Mouse (Mus musculus): ENCODE data around the gene Fam111a. TPM values are rescaled to one million over a fixed set of nuclear protein-coding genes. Genes with fewer than 3 reads are reported as not detected.

The Fam111a gene
- total and polyA plus RNA-seq, 3 experiments = 0.18 to 4.4 (median 3.8) TPM

DNA sequence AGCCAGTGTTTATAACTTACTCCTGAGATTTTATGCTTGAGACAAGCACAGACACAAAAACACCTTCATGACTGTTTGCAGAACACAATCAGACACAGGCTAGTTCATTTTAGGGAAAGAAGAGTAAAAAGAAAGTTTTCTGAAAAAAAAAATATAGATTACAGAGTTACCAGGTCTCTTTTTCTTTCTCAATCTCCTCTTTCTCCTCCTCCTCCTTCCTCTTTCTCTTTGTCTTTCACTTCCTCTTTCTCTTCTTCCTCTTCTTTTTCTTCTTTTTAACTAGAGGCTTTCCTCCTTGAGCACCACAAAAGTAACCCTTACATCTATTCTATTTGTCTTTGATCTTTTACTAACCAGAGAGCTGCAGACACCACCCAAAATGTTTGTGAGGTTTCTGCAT, 18.7 kb downstream of the Fam111a start:
- DNase-seq = no peak

DNA sequence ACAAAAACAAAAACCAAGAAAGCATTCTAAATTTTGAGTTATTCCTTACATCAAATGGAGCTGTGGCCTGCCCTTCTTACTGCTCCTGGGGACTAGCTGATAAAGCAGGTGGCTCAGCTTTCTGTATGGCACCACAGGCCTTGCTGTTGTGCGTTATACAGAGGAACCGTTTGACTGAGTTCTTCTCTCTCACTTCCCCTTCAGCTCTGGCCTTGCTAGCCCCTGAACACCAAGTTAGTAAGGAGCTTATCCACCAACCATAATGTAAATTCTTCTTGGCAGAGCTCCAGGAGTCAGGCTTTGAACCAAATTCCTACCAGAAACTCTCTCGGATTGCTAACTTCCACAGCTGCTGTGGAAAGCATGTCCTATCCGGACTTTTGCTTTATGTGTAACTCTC, 21.5 kb downstream of the Fam111a start:
- no peak for DNase-seq

DNA sequence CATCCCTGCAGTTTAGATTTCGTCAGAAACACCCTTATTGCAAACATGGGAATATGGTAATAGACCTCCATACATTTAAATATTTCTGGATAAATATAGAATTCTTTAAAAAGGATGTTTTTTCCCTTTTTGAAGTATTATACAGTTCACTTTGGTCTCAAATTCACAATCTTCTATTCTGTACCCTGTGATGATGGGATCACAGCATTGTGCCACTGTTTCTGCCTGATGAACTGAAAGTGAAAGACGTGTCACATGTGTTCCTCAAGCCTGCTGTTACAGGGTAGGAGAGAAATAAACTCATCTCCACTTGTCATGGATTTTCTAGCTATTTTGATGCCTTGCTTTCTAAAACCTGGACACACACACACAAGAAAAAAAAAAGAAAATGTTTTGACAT, 25.3 kb downstream of the Fam111a start:
- no peak for DNase-seq

DNA sequence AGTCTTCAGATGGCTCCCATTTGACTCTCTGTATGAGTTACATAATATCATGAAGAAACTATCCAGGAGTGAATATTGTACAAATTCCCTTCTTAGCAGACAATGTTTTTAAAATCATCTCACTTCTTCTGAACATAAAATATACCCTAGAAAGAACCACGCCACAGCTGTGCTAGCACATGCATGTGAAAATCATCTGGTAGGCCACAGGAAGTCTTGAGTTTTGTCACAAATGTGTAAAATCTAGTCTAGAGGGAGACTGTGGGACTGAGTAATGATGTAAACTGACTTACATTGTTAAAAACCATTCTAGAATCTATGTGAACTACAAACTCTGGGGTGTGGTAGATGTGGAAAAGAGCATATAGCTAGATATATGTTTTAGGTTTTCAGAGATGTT, 26.1 kb downstream of the Fam111a start:
- DNase-seq = no peak

DNA sequence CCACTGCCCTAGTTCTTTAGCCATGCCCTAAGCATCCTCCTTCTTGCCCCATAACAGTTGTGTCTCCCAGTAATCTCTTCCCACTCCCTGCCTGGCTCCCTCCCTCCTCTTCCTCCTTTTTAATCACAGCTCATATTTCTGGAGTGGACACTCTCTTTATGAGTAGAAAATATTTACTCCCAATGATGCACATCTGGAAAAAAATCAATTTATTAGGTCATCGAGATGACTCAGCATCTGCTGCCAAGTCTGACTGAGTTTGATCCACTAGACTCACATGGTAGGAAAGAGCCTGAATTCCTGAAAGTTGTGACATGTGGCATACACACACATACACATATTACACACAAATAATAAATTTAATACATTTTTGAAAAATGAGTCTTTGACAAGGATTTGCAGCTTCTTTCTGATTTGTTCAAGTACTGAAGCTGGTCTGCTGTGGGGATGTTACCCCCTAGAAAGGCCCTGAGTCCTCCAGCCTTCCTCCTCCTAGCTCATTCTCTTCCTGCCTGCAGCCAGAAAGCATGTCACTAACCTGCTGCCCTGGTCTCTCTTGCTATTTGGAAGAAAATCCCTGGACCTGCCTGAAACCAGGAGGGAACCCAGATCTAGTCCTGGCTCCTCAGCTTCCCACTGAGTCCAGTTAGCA, 27.2 kb downstream of the Fam111a start:
- no peak for DNase-seq

DNA sequence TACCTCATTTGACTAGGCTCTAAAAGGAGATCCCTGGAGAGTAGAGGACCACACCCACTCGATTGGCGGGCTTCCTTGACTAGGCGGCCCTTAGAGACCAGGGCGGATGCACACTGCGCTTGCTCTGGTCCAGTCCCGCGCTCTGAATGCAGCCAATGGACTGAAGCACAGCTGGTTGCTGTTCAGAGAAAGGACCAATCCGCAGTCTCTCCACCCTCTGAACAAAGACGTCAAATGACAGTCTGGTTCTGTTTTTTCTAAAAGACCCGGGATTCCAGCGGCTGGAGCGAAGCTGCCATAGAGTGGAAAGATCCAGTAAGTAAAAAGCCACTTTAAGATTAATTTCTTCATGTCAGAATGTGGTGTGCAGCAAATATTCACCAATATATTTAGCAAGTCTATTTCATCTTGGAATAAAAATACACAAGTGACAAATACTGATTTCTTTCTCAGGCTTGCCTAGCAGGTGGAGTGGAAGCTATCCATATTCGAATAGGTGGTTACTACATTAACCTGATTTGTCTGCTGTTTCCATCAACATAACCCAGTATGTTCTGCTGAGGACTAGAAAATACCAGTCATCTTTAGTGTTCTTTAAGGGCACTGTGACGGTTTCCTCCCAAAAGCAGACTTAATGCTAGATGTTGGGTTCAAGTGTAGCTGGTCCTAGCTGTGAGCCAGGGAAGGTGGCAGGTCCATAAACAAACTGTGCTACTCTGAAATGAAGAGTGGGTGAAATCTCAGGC, 27.9 kb downstream of the Fam111a start:
- peak; percentile 87 for DNase-seq

DNA sequence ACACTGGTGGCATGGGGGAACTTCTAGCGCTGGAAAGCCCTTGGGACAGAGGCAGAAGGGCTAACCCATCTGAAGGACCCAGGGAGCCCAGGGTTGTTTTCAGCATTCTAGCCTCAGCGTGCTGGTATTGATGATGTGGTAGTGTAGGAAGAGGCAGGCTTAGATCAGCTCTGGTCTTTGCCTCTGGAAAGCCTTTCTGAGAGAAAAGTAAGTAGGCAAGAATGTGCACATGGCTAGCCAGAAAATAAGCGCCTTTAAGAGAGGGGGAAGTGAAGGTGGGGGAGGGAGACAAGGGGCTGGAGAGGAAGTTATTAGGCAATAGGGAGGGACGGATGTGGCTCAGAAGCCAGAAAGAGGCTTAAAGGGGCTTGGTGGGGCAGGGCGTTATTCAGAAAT, 28.5 kb downstream of the Fam111a start:
- peak; percentile 30 for DNase-seq

DNA sequence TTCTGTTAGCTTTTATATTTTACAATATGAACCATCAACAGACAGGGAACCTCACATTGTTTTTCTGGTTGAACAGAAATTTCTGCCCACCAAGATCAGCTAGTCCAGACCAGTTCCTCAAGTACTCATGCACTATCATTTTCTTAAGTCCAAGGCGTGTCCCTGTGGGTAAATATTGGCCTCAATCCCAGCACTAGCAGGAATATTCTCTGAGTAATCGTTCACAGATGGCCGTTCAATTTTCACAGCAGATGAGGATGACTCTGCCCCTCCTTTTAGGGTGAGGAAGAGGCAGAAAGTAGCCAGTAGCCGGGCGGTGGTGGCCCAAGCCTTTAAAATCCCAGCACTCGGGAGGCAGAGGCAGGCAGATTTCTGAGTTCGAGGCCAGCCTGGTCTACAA, 29.6 kb downstream of the Fam111a start:
- DNase-seq = no peak

DNA sequence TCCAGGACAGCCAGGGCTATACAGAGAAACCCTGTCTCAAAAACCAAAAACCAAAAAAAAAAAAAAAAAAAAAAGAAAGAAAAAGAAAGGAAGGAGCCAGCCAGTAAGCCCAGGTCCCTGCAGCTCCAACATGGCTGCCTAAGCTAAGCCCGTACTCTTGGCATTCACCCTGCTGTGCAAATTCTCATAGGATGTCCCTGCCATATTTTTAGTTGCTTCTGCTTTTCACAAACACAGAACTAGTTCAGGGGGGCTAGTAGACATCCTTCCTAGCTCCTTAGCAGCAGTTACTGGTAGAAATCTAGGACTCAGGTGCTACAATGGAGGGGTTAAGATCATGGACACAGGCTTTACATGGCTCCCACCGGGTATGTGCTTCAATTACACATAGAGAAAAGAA, 30.0 kb downstream of the Fam111a start:
- no peak for DNase-seq

DNA sequence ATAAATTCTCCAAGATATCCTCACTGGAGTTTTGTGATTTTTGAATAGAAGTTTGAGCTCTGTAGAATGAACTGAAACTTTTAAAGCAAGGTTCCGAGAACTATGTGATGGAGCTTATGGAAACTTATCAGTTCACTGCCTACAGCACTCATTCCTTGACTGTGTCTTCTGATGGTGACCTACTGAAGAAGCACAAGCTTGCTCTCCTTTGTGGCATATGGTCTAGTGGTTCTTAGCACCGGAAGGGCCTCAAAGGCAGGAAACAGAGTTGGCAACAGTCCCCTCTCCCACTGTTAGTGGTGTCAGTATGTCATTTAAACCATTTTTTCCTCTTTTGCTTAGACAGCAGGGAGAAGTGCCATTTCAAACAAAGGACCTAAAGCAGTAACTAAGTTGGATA, 31.1 kb downstream of the Fam111a start:
- no peak for DNase-seq

DNA sequence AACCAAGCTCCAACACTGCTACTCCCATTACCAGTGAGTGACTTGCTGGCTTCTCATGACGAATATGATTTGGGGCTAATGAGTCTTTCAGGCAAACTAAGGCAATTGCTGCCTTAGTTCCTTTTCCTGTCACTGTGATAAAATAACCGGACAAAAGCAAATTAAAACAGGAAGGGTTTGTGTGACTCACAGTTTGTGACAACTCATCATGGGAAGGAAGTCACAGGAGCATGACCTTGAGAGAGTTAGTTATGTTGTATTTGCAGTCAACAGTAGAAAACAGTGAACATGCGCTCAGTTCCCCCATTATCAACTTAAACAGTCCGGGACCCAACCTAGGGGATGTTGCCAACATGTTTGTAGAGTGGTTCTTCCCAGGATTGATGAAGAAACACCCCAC, 39.8 kb downstream of the Fam111a start:
- DNase-seq = peak; percentile 37

DNA sequence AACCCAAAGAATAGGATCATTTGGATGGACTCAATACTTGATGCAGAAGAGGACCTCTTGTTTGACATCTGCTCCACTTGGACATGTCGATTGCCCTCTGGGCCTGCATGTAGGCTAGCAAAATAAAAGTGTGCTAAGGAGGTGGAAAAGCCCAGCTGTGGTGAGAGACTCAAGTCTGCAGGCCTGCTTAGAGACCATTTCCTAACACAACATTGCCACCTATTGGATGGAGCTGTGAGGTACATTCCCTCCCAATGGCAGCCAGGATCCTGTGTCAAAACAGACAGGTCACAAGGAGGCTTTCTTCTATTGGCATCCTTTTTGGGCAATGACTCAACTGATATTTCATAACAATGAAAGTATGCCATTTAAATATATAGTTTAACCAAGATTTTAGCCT, 46.4 kb downstream of the Fam111a start:
- peak; percentile 69 for DNase-seq

DNA sequence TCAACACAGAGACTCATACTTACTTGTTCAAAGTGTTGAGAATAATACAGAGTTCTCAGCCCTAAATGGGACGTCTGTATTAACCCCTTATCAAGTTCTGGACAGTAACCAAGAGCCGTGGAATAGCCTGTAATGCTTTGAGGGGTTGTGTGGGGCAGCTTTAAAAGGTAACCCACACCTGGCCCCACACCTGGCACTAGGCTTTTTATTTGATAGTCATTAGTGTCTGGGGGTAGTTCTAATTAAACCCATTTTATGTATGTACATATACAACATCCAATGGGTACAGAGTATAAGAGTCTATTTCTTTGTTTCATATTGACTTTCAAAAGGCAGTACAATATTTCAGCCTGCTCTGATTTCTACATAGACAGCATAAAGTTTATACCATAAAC, 49.6 kb downstream of the Fam111a start:
- DNase-seq = no peak

DNA sequence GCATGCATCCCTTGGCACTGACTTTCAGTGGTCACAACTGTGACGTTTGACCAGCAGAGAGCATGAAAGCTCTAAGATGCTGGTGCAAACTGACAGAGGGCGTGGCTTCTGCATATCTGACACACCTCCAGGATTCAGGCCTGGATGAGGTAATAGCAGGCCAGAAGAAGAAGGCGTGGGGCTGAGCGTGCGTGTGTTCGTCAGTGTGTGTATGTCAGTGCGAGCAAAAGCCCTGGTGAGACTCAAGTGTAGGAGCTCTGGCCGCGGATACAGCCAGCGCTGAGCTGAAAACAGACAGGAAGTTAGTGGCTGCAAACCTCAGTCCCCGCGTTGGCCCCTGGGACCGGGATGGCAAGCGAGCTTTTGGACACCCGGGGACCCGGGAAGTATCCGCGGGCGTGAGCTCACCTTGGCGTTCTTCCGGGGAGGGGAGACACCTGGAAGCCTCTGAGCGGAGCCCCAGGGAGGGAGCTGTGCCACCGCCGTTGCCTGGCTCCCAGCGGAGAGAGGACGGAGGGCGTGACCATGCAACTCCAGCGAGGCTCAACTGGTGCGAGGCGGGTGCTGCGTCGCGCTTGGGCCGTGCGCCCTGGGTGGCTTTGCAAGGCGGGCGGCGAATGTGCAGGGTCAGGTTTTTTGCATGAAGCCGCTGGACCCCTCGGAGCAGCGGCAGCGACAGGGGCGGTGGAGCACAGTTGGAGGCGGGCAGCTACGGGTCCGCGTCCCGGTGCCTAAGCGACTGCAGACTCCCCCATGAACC, 50.2 kb downstream of the Fam111a start:
- peak; percentile 73 for DNase-seq

DNA sequence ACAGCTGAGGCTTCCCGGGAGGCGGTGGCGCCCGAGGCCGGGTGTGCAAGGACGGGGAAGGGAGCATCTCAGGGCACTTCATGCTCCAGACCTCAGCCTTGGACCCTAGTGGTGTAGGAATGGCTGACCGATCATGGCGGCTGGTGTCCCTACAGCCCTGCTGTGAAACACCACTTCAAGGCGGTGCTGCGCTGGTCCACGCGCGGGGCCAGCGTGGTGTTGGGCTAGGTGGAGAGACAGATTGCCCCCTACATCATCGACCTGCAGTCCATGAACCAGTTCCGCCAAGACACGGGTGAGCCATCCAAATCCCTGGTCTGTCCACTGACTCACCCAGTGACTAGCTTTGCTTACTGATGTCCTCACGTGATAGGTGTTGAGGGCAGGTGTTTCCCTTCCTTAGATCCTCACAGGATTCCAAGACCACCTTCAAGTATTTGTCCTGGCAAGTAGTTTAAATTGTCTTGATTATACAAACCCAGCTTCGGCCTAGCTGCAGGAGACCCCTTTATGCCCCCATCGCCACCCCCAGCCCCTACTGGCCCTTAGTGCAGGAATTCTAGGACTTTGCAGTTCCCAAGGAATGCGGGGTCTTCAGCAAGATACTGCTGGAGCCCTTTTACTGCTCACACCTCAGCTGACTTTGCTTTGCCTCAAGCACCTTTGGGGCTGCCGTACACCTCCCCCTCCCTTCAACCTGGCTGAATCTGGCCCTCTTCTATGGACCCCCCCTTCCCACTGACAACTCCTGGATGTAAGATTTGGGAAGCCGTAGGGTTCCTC, 50.9 kb downstream of the Fam111a start:
- no peak for DNase-seq

DNA sequence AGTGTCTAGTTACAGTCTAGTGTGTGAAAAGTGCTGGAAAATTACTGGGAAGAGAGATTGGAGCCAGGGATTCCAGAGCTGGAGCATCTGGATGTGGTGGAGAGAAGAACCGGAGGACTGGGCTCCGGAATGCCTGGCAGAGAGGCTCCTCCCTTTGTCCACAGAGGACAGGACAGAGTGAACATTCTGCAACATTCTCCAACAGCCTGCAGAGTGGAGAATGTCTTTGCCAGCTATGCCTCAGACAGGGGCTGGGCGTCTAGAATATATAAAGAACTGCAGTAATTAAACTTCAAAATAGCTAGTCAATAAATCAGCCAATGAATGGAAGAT, 51.5 kb downstream of the Fam111a start:
- DNase-seq = no peak

DNA sequence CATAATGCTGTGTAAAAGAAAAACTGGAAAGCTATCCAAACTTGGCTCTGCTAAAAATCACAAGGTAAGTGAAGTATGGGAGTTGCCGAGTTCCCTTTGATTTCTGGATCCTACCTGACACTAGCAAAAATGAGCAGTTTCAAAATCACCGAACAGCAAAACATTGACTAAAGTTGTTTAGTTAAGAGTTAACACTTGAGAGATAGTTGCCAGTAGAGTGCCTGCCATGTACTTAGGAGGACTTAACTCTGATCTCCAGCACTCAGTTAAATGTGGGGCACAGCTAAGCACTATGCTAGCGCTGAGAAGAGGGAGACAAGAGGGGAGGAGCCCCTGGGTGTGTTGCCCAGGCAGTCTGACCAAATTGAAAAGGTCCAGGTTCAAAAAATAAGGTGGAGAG, 53.1 kb downstream of the Fam111a start:
- DNase-seq = no peak

DNA sequence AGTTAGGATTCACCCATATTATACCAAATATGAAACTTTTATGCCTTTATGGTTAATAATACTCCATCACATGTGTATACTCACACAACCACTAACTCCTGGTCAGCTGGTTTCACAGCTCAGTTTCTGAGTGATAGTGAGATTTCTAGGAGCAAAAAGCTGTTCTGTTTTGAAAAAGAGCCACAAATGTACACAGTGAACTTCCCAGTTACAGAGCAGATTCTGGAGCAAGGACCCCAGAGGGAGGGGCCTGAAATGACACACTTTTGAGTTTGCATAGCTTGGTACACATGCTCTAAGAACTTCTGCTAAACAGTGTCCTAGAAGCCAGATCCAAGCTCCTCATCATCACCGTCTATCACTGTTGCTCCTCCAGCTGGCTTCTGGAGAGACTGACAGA, 54.1 kb downstream of the Fam111a start, which contains the start of gene Gm4952:
Gm4952 (plus strand) TSS at position 301 of the 400 bp plus-strand sequence.
- DNase-seq = no peak

DNA sequence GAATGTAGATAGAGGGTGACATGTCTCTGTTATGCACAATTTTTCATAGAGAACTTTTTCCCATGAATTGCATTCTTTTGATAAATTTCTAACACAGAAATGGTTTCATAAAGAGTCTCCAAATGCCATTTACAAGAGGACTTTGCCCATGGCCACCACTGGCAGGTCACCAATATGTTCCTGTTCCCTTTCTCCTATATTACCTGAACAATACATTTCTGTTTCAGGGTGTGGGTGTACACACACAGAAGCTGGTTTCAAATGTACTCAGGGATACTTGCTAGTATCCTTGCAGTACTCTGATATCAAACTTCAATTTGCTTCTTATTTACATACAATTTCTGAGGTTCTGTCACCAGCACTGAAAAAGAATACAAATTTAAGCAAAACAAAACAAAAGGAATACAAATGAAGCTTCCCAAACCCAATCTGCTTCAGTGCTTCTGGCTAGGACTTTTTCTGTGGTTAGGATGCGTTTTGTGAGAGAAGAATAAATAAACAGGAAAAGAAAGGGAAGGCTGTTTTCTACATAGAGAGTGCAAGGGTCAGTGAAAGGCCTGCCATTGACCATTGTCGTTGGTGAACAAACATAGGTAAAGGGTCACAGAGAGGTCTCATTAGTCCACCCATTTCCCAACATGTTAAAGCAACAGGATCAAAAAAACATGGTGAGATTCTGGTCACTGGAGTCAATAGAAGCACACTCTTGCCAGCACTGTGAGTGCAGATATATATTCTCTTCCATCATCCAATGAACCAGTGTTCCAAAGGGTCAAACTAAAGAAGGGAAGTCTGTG, 55.3 kb downstream of the Fam111a start:
- DNase-seq = no peak

DNA sequence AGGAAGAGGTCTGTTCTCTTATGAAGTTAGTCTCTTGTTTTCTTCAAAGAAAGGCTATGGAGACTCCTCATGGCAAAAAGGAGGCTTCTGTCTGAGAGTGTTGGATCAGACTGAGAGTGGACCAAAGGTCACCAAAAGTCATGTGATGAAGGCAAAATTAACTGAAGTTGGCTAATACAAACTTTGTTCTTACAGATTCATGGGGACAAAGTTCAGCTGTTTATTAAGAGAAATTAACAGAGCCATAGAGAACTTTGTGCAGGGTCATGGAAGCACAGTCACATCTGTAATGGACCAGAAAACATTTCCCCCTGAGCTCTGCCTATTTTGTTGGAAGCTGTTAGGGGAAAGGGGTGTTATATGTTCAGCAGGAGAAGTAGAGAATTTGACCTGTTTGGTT, 62.8 kb downstream of the Fam111a start:
- no peak for DNase-seq

DNA sequence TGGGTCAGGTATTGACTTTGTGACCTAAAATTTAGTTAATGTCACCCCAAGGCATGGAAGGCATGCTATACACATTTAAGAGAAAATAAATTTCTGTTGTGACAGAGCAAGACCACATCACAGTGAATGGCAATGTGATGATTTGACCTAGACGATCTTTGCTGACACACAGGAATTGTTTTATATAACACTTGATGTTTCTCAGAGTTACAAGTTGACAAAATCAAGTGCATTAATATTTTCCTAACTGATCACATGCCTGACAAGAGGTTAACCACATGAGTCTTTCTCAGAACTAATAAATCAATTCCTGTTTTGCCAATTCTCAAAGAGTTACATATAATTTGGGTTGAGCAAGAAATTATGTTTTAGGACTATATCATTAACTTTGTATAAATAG, 68.1 kb downstream of the Fam111a start:
- no peak for DNase-seq

DNA sequence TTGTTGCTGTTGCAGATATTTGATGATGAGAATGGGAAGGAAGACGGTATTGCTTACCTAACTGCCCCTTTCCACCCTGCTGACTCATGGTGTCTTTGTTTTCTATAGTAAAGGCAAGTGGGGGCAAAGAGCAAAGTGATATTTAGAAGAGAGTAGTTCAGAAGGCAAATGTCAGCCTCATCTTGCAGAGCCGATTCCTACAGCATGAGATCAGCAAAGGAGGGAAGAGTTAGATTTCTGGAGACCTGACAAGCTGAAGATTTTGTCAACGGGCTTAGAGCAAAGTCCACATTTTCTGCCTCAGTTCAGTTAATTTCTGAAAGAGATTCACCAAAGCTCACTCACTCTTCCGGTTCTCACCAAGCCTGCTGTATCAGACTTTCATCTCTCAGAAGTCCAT, 87.6 kb downstream of the Fam111a start, which contains the start of gene Glyat:
Glyat (plus strand) TSS at position 133 of the 400 bp plus-strand sequence.
- no peak for DNase-seq
